Mouse (Mus musculus): ENCODE measurements around the gene Errfi1.

DNA sequence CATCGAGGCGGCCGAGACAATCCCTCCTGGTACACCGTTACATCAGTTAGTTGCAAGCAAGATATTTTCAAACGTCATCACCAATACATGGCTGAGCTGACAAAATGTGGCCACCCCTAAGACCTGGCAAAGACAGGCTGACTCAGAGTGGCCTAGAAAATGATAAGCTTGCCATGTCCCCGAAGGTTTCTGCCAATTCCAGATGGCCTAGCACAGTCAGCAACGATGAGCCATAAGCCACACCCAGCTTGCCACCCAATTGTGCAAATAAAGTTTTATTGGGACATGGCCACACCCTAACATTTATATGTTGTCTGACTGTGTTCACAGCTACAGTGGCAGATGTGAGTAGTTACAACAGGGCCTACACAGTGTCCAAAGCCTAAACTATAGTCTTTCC lies 10.5 kb upstream of the Errfi1 start:
- TF ChIP-seq CTCF (IDR thresholded peaks at IDR 0.05; ENCODE audit: low read depth) (no peak), EP300 (IDR thresholded peaks at IDR 0.05; ENCODE audit: low read depth) (no peak)
